Comparison of ENCODE assay signal across 19 mouse cellular contexts in the genomic region with DNA sequence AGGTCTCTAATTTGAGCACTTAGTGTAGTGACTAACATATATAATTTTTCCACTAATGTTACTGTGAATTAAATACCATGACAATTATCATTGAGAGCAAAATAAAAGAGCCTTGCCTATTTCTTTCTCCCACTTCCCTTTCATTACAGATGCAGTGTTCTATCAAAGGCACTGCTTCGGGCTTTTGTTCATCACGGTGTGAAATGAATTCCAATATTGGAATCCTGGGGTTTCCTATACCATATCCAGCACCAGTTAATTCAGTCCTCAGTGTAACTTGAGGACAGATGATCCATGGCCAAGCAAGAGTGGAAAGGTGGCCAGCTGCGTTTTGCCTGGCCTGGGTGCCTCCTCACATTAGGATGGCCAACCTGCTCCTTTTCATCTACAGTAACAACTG.
"Had no signal": no experiment of that assay in that cellular context is flagged by ENCODE, and none has a peak within 500 bp of the region (broad histone marks: within the 10 kb centered on the region; RNA-seq: fewer than 3 reads in every experiment).

No protein-coding gene starts in this region.

- H3K9ac ChIP-seq: kidney, embryonic 15.5 days; liver, embryonic 12.5 days; liver, embryonic 15.5 days; lung, embryonic 15.5 days; midbrain, embryonic 12.5 days; neural tube, embryonic 13.5 days had no signal

- H3K27ac ChIP-seq: kidney, embryonic 15.5 days; left cerebral cortex, adult 2 months; liver, embryonic 12.5 days; liver, embryonic 15.5 days; lung, embryonic 15.5 days; midbrain, embryonic 12.5 days; neural tube, embryonic 13.5 days had no signal

- H3K4me1 ChIP-seq: kidney, embryonic 15.5 days; liver, embryonic 12.5 days; liver, embryonic 15.5 days; lung, embryonic 15.5 days; megakaryocyte, embryonic 14.5 days; neural tube, embryonic 13.5 days had no signal

- H3K9me3 ChIP-seq: kidney, embryonic 15.5 days; liver, embryonic 12.5 days; liver, embryonic 15.5 days; lung, embryonic 15.5 days; midbrain, embryonic 12.5 days; neural tube, embryonic 13.5 days had no signal

- H3K4me2 ChIP-seq: kidney, embryonic 15.5 days; liver, embryonic 12.5 days; liver, embryonic 15.5 days; lung, embryonic 15.5 days; midbrain, embryonic 12.5 days; neural tube, embryonic 13.5 days had no signal

- H3K27me3 ChIP-seq: kidney, embryonic 15.5 days; liver, embryonic 12.5 days; liver, embryonic 15.5 days; lung, embryonic 15.5 days; megakaryocyte, embryonic 14.5 days; midbrain, embryonic 12.5 days; neural tube, embryonic 13.5 days had no signal

- H3K4me3 ChIP-seq: kidney, embryonic 15.5 days; left cerebral cortex, adult 2 months; liver, embryonic 12.5 days; liver, embryonic 15.5 days; lung, embryonic 15.5 days; megakaryocyte, embryonic 14.5 days; midbrain, embryonic 12.5 days; neural tube, embryonic 13.5 days had no signal

- ATAC-seq: liver, embryonic 12.5 days had no signal

- DNase-seq: kidney, adult 11 months; kidney, adult 8-10 months; kidney, postnatal 10 days; kidney, postnatal 36 days; layer of hippocampus, postnatal 36 days; lung, adult 18-20 months; lung, postnatal 10 days; lung, postnatal 36 days; retina, postnatal 1 day; thymus, adult 18-20 months; thymus, postnatal 36 days had no signal

- H3K36me3 ChIP-seq: kidney, embryonic 15.5 days; liver, embryonic 12.5 days; liver, embryonic 15.5 days; lung, embryonic 15.5 days; midbrain, embryonic 12.5 days; neural tube, embryonic 13.5 days had no signal
